8 mouse cellular contexts compared by ENCODE assay signal in the genomic region with DNA sequence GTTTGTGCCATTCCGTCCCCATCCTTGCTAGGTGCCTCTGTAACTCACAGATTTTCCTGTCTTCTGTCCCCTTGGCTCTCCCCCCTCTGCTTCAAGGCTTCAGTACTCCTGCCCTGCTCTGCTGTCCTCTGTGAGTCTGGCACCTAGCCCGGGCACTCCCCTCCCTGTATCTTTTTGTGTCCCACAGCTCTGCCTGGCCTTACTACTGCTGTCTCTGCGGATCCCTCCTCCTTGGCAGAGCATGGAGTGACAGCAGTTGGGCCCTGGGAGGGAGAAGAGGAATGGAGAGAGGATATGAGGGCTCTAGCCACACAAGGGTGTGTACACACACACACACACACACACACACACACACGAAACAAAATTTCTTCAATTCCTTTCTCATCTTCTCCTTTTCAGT. TPM values are rescaled to one million over a fixed set of nuclear protein-coding genes. Genes with fewer than 3 reads are reported as not detected.
DNase-seq lines count a peak whose midpoint lies in the region; ATAC-seq and TF ChIP-seq lines count a peak whose summit lies in the region.

Cbln3 (minus strand) TSS at position 227 of the 400 bp plus-strand sequence.

- peak within 1 kb of the TSS; percentile 68 for H3K4me2 ChIP-seq in hindbrain, postnatal 0 days (ENCODE audit: low read depth, low read length)
- peak within 1 kb of the TSS; percentile 78 for H3K4me2 ChIP-seq in liver, embryonic 15.5 days
- peak within 1 kb of the TSS; percentile 82 for H3K4me2 ChIP-seq in neural tube, embryonic 13.5 days

- peak; percentile 39 for ATAC-seq in hindbrain, postnatal 0 days
- ATAC-seq in liver, embryonic 15.5 days (ENCODE audit: insufficient read depth) = no peak
- ATAC-seq in neural tube, embryonic 13.5 days (ENCODE audit: low read depth) = peak; percentile 59

- peak within 1 kb of the TSS; percentile 81 for H3K9ac ChIP-seq in hindbrain, postnatal 0 days (replicated peaks; ENCODE audit: low read length)
- H3K9ac ChIP-seq in liver, embryonic 15.5 days = peak within 1 kb of the TSS; percentile 95
- peak within 1 kb of the TSS; percentile 87 for H3K9ac ChIP-seq in neural tube, embryonic 13.5 days

- H3K4me3 ChIP-seq in hindbrain, postnatal 0 days (ENCODE audit: low read length) = peak within 1 kb of the TSS; percentile 79
- H3K4me3 ChIP-seq in liver, embryonic 15.5 days (replicated peaks) = peak within 1 kb of the TSS; percentile 85
- peak within 1 kb of the TSS; percentile 81 for H3K4me3 ChIP-seq in neural tube, embryonic 13.5 days

- WGBS in hindbrain, postnatal 0 days = 14% methylated on average over 4 of the region's 4 CpGs
- WGBS in liver, embryonic 15.5 days (ENCODE audit: insufficient replicate concordance) = 41% methylated on average over 4 of the region's 4 CpGs
- WGBS in neural tube, embryonic 13.5 days = 33% methylated on average over 4 of the region's 4 CpGs

- DNase-seq in ovary, adult 18-20 months (ENCODE audit: low spot score) = peak; percentile 83
- no peak for DNase-seq in ovary, postnatal 10 days (ENCODE audit: low spot score)
- peak; percentile 99 for DNase-seq in cerebellum, adult 11 months
- peak; percentile 46 to 59 for DNase-seq in gastrocnemius, adult 8-10 months (ENCODE audit: low spot score in 2 of 2)
- peak; percentile 78 for DNase-seq in hindbrain, postnatal 0 days (ENCODE audit: low spot score)
- DNase-seq in thymus, postnatal 10 days (ENCODE audit: low spot score in 2 of 2) = no peak

- no peaks in the 10 kb centered on the region for H3K9me3 ChIP-seq in hindbrain, postnatal 0 days (ENCODE audit: low read length)
- no peaks in the 10 kb centered on the region for H3K9me3 ChIP-seq in liver, embryonic 15.5 days (replicated peaks)
- no peaks in the 10 kb centered on the region for H3K9me3 ChIP-seq in neural tube, embryonic 13.5 days

- H3K36me3 ChIP-seq in hindbrain, postnatal 0 days (ENCODE audit: insufficient read depth, low read length) = peaks cover 17% of the 10 kb centered on the region; the same call in 1 of the 2 replicates
- H3K36me3 ChIP-seq in liver, embryonic 15.5 days (replicated peaks) = peaks cover 33% of the 10 kb centered on the region
- H3K36me3 ChIP-seq in neural tube, embryonic 13.5 days = peaks cover 22% of the 10 kb centered on the region

- H3K4me1 ChIP-seq in hindbrain, postnatal 0 days (ENCODE audit: insufficient read depth, low read length) = no peaks in the 10 kb centered on the region
- peaks cover 51% of the 10 kb centered on the region for H3K4me1 ChIP-seq in liver, embryonic 15.5 days (replicated peaks)
- H3K4me1 ChIP-seq in neural tube, embryonic 13.5 days (replicated peaks) = peaks cover 25% of the 10 kb centered on the region

- peak within 1 kb of the TSS; percentile 87 for H3K27ac ChIP-seq in hindbrain, postnatal 0 days
- peak within 1 kb of the TSS; percentile 93 for H3K27ac ChIP-seq in liver, embryonic 15.5 days (replicated peaks)
- peak within 1 kb of the TSS; percentile 82 for H3K27ac ChIP-seq in neural tube, embryonic 13.5 days (replicated peaks)

- TF ChIP-seq CTCF in hindbrain, postnatal 0 days (IDR thresholded peaks at IDR 0.05; ENCODE audit: low read depth) = no peak

- H3K27me3 ChIP-seq in hindbrain, postnatal 0 days (ENCODE audit: insufficient read depth, low read length) = no peaks in the 10 kb centered on the region
- H3K27me3 ChIP-seq in liver, embryonic 15.5 days = no peaks in the 10 kb centered on the region
- H3K27me3 ChIP-seq in neural tube, embryonic 13.5 days = no peaks in the 10 kb centered on the region

RNA-seq across cellular contexts. Expression of gene Cbln3, which starts in this region (rescaled TPM):
- total RNA-seq in gastrocnemius, adult 8-10 months (2022) = not detected
- total RNA-seq in hindbrain, postnatal 0 days (2014; rRNA removed) = 2.1 and 5.0 TPM in 2 replicates
- polyA plus RNA-seq in hindbrain, postnatal 0 days (2015; fragmentation: Nextera tagmentation; extraction: Ambion mirVana) = 0.67 and 0.68 TPM in 2 replicates
- 0.20 and 0.31 TPM in 2 replicates for polyA plus RNA-seq in liver, embryonic 15.5 days (2015; fragmentation: Nextera tagmentation; extraction: Ambion mirVana)
- 0.19 and 0.25 TPM in 2 replicates for polyA plus RNA-seq in neural tube, embryonic 13.5 days (2015; fragmentation: Nextera tagmentation; extraction: Ambion mirVana)

Comparison
In these comparisons a context has a peak if more than half of its experiments do, and no peak if none do; other contexts are left out.
1. DNase-seq: peak in ovary, adult 18-20 months (single experiment), cerebellum, adult 11 months (single experiment) and hindbrain, postnatal 0 days (single experiment); none in ovary, postnatal 10 days (single experiment) and thymus, postnatal 10 days (0 of 2).
2. Peak in DNase-seq in gastrocnemius, adult 8-10 months; RNA of the gene not detected or under 1 TPM.
3. Peak in ATAC-seq, H3K4me3 ChIP-seq, H3K27ac ChIP-seq, H3K9ac ChIP-seq and H3K4me2 ChIP-seq in neural tube, embryonic 13.5 days; RNA of the gene not detected or under 1 TPM.
4. Peak in every context shown above with its lines, with median percentiles within 50 percentile points of each other: H3K27ac ChIP-seq, H3K4me2 ChIP-seq, H3K4me3 ChIP-seq and H3K9ac ChIP-seq.